Mouse (Mus musculus) MEL (cell line): Measurements from ENCODE around the gene Fars2.

Source experiments
- E2F4 ChIP-seq: IDR thresholded peaks from 2 replicates; pipeline ENCODE4 v1.6.1; 2011; ENCODE audit warnings: low read depth, low read length, improper control_type of control experiment, borderline replicate concordance
- JUND ChIP-seq: IDR thresholded peaks from 2 replicates; pipeline ENCODE4 v1.6.1; 2011; ENCODE audit warnings: low read depth, mild to moderate bottlenecking, improper control_type of control experiment, low read length
- MAX ChIP-seq: IDR thresholded peaks from 2 replicates; pipeline ENCODE4 v1.6.1; 2011; ENCODE audit warnings: low read length, improper control_type of control experiment
- MAZ ChIP-seq: IDR thresholded peaks from 2 replicates; pipeline ENCODE4 v1.6.1; 2012; ENCODE audit warnings: low read depth, mild to moderate bottlenecking, inconsistent platforms, low read length, improper control_type of control experiment

DNA sequence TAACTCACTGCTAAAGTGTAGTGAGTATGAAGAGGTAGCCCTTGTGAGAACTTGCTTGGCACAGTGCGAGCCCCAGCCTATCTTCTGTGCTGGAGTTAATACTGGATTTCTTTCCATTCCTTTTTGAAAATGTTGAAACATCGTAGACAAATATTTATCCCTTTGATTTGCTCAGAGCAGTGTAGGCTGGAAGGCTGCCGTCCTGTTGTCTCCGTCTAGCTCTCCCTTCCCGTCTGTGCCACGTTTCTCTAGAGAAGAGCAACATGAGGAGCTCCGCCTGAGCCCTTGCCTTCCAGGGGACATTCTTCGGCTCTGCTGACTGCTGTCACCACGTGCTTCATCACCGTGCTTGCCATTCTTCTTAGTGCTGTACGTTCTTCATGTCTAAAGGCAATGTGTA lies 234.3 kb downstream of the Fars2 start:
- TF ChIP-seq MAX (no peak), MAZ (no peak), E2F4 (no peak), JUND (no peak)
